Mouse (Mus musculus): ENCODE measurements around the gene Frmpd2. TPM values are rescaled to one million over a fixed set of nuclear protein-coding genes. Genes with fewer than 3 reads are reported as not detected.

Frmpd2 gene
- polyA plus RNA-seq, 1 experiment from 2014 or later, result 0.81 TPM

- Histone ChIP-seq H3K9me3 (ENCODE audit: low read length) (no peaks in the 10 kb centered on the region), H3K9ac (replicated peaks; ENCODE audit: low read depth) (no peak overlapping the region), H3K4me1 (ENCODE audit: insufficient read depth, low read depth, low read length) (no peaks in the 10 kb centered on the region), H3K27ac (ENCODE audit: low read length) (no peak overlapping the region), H3K4me2 (replicated peaks; ENCODE audit: low read depth, low read length) (no peak overlapping the region), H3K36me3 (ENCODE audit: insufficient read depth, low read length) (no peaks in the 10 kb centered on the region), H3K27me3 (replicated peaks; ENCODE audit: insufficient read depth, low read length) (no peaks in the 10 kb centered on the region), H3K4me3 (ENCODE audit: low read depth, low read length) (no peak overlapping the region)
- no peak for TF ChIP-seq CTCF (IDR thresholded peaks at IDR 0.05)
- no peak for TF ChIP-seq EP300 (IDR thresholded peaks at IDR 0.05)
- ATAC-seq (peak; percentile 73), DNase-seq (ENCODE audit: low spot score) (peak; percentile 48)
- WGBS, result 28% methylated on average over 3 of the region's 3 CpGs
These were observed 27.4 kb downstream of the Frmpd2 start for GRCm38 (mm10) chr14:33498849-33499248.

GRCm38 (mm10) chr14:33500631-33501030 lies 29.1 kb downstream of the Frmpd2 start:
- Histone ChIP-seq H3K4me1 (ENCODE audit: insufficient read depth, low read depth, low read length) (no peaks in the 10 kb centered on the region), H3K36me3 (ENCODE audit: insufficient read depth, low read length) (no peaks in the 10 kb centered on the region), H3K4me2 (replicated peaks; ENCODE audit: low read depth, low read length) (no peak overlapping the region), H3K9me3 (ENCODE audit: low read length) (no peaks in the 10 kb centered on the region), H3K4me3 (ENCODE audit: low read depth, low read length) (no peak overlapping the region), H3K9ac (replicated peaks; ENCODE audit: low read depth) (no peak overlapping the region), H3K27ac (ENCODE audit: low read length) (no peak overlapping the region), H3K27me3 (replicated peaks; ENCODE audit: insufficient read depth, low read length) (no peaks in the 10 kb centered on the region)
- ATAC-seq (peak; percentile 66), DNase-seq (ENCODE audit: low spot score) (peak; percentile 43)
- 62% methylated on average over 10 of the region's 10 CpGs for WGBS
- TF ChIP-seq EP300 (IDR thresholded peaks at IDR 0.05) (no peak), CTCF (IDR thresholded peaks at IDR 0.05) (no peak)

- DNase-seq (ENCODE audit: low spot score) (no peak), ATAC-seq (no peak)
- H3K27ac ChIP-seq (ENCODE audit: low read length), result no peak overlapping the region
- H3K27me3 ChIP-seq (replicated peaks; ENCODE audit: insufficient read depth, low read length), result no peaks in the 10 kb centered on the region
- no peak overlapping the region for H3K4me2 ChIP-seq (replicated peaks; ENCODE audit: low read depth, low read length)
- WGBS, result 72% methylated on average over 9 of the region's 9 CpGs
- TF ChIP-seq EP300 (IDR thresholded peaks at IDR 0.05) (no peak), CTCF (IDR thresholded peaks at IDR 0.05) (no peak)
- no peak overlapping the region for H3K4me3 ChIP-seq (ENCODE audit: low read depth, low read length)
- H3K4me1 ChIP-seq (ENCODE audit: insufficient read depth, low read depth, low read length), result no peaks in the 10 kb centered on the region
- no peak overlapping the region for H3K9ac ChIP-seq (replicated peaks; ENCODE audit: low read depth)
- no peaks in the 10 kb centered on the region for H3K9me3 ChIP-seq (ENCODE audit: low read length)
- no peaks in the 10 kb centered on the region for H3K36me3 ChIP-seq (ENCODE audit: insufficient read depth, low read length)
These were observed 31.8 kb downstream of the Frmpd2 start for GRCm38 (mm10) chr14:33503311-33503710.

- no peaks in the 10 kb centered on the region for H3K9me3 ChIP-seq (ENCODE audit: low read length)
- H3K4me3 ChIP-seq (ENCODE audit: low read depth, low read length), result no peak overlapping the region
- H3K4me1 ChIP-seq (ENCODE audit: insufficient read depth, low read depth, low read length), result no peaks in the 10 kb centered on the region
- DNase-seq (ENCODE audit: low spot score) (no peak), ATAC-seq (no peak)
- 62% methylated on average over 4 of the region's 4 CpGs for WGBS
- TF ChIP-seq EP300 (IDR thresholded peaks at IDR 0.05), result no peak
- TF ChIP-seq CTCF (IDR thresholded peaks at IDR 0.05), result no peak
- no peak overlapping the region for H3K27ac ChIP-seq (ENCODE audit: low read length)
- H3K4me2 ChIP-seq (replicated peaks; ENCODE audit: low read depth, low read length), result no peak overlapping the region
- no peak overlapping the region for H3K9ac ChIP-seq (replicated peaks; ENCODE audit: low read depth)
- no peaks in the 10 kb centered on the region for H3K27me3 ChIP-seq (replicated peaks; ENCODE audit: insufficient read depth, low read length)
- no peaks in the 10 kb centered on the region for H3K36me3 ChIP-seq (ENCODE audit: insufficient read depth, low read length)
These were observed 35.2 kb downstream of the Frmpd2 start for GRCm38 (mm10) chr14:33506696-33507095.

- WGBS, result 87% methylated on average over 1 of the region's 1 CpGs
- H3K27me3 ChIP-seq (replicated peaks; ENCODE audit: insufficient read depth, low read length), result no peaks in the 10 kb centered on the region
- no peak overlapping the region for H3K4me3 ChIP-seq (ENCODE audit: low read depth, low read length)
- H3K27ac ChIP-seq (ENCODE audit: low read length), result no peak overlapping the region
- H3K9ac ChIP-seq (replicated peaks; ENCODE audit: low read depth), result no peak overlapping the region
- no peak for TF ChIP-seq EP300 (IDR thresholded peaks at IDR 0.05)
- TF ChIP-seq CTCF (IDR thresholded peaks at IDR 0.05), result no peak
- DNase-seq (ENCODE audit: low spot score) (no peak), ATAC-seq (no peak)
- H3K4me1 ChIP-seq (ENCODE audit: insufficient read depth, low read depth, low read length), result no peaks in the 10 kb centered on the region
- H3K36me3 ChIP-seq (ENCODE audit: insufficient read depth, low read length), result no peaks in the 10 kb centered on the region
- H3K9me3 ChIP-seq (ENCODE audit: low read length), result no peaks in the 10 kb centered on the region
- no peak overlapping the region for H3K4me2 ChIP-seq (replicated peaks; ENCODE audit: low read depth, low read length)
These were observed 37.2 kb downstream of the Frmpd2 start for GRCm38 (mm10) chr14:33508660-33509059.

GRCm38 (mm10) chr14:33513877-33514276 lies 42.4 kb downstream of the Frmpd2 start:
- no peak overlapping the region for H3K9ac ChIP-seq (replicated peaks; ENCODE audit: low read depth)
- TF ChIP-seq CTCF (IDR thresholded peaks at IDR 0.05) (no peak), EP300 (IDR thresholded peaks at IDR 0.05) (no peak)
- ATAC-seq, result no peak
- 66% methylated on average over 5 of the region's 5 CpGs for WGBS
- DNase-seq (ENCODE audit: low spot score), result no peak
- H3K9me3 ChIP-seq (ENCODE audit: low read length), result no peaks in the 10 kb centered on the region
- no peaks in the 10 kb centered on the region for H3K4me1 ChIP-seq (ENCODE audit: insufficient read depth, low read depth, low read length)
- H3K27ac ChIP-seq (ENCODE audit: low read length), result no peak overlapping the region
- no peaks in the 10 kb centered on the region for H3K27me3 ChIP-seq (replicated peaks; ENCODE audit: insufficient read depth, low read length)
- no peak overlapping the region for H3K4me3 ChIP-seq (ENCODE audit: low read depth, low read length)
- no peaks in the 10 kb centered on the region for H3K36me3 ChIP-seq (ENCODE audit: insufficient read depth, low read length)
- H3K4me2 ChIP-seq (replicated peaks; ENCODE audit: low read depth, low read length), result no peak overlapping the region

- no peaks in the 10 kb centered on the region for H3K36me3 ChIP-seq (ENCODE audit: insufficient read depth, low read length)
- DNase-seq (ENCODE audit: low spot score) (no peak), ATAC-seq (no peak)
- H3K9ac ChIP-seq (replicated peaks; ENCODE audit: low read depth), result no peak overlapping the region
- H3K9me3 ChIP-seq (ENCODE audit: low read length), result no peaks in the 10 kb centered on the region
- H3K4me1 ChIP-seq (ENCODE audit: insufficient read depth, low read depth, low read length), result no peaks in the 10 kb centered on the region
- H3K27ac ChIP-seq (ENCODE audit: low read length), result no peak overlapping the region
- 65% methylated on average over 6 of the region's 6 CpGs for WGBS
- no peaks in the 10 kb centered on the region for H3K27me3 ChIP-seq (replicated peaks; ENCODE audit: insufficient read depth, low read length)
- H3K4me3 ChIP-seq (ENCODE audit: low read depth, low read length), result no peak overlapping the region
- H3K4me2 ChIP-seq (replicated peaks; ENCODE audit: low read depth, low read length), result no peak overlapping the region
- no peak for TF ChIP-seq EP300 (IDR thresholded peaks at IDR 0.05)
- TF ChIP-seq CTCF (IDR thresholded peaks at IDR 0.05), result no peak
These were observed 43.3 kb downstream of the Frmpd2 start for GRCm38 (mm10) chr14:33514756-33515285.
